Mouse (Mus musculus) heart, postnatal 0 days (tissue): Measurements from ENCODE around the gene Pxmp2.

ENCODE experiments used
- CTCF ChIP-seq: IDR thresholded peaks from 2 replicates; pipeline ENCODE4 v1.5.1; 2016; ENCODE audit warnings: antibody characterized with exemption, control low read depth, low read depth
- EP300 ChIP-seq: IDR thresholded peaks from 2 replicates; pipeline ENCODE4 v1.6.1; 2016; ENCODE audit warnings: antibody characterized with exemption, low read depth

GRCm38 (mm10) chr5:110230780-110231461 is 55.1 kb downstream of the Pxmp2 start, which contains the start of gene Ankle2:
- TF ChIP-seq EP300 (peak; percentile 91), CTCF (no peak)
